Mouse (Mus musculus): ENCODE measurements around the gene Chd4.

DNA sequence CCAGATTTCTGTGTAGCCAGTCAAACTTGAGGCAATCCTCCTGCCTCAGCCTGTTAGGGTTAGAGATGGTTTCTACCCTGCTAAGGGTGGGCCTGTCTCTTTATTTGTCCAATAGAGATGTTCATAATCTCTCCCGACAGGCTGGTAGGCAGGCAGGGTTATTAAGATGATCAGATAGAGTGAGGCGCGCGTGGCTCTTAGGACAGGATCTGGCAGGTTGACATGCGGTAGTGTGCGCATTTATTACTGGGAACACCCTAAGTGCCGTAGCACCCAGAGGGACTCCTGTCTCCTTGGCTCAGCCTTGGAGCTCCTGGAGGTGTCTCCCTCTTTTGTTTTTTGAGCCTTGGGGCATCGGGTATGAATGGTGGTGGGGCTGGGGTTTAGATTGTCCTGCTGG is 59.5 kb downstream of the Chd4 start:
- TF ChIP-seq CTCF (IDR thresholded peaks at IDR 0.05; ENCODE audit: low read depth) = no peak
- no peak for TF ChIP-seq EP300 (IDR thresholded peaks at IDR 0.05; ENCODE audit: low read depth)

Measured in liver, postnatal 0 days (tissue).